Mouse (Mus musculus) olfactory bulb, adult 2 months (tissue): ENCODE measurements around the gene Thap11.

ENCODE experiments used
- CTCF ChIP-seq: fragments of 200-500 bp; IDR thresholded peaks from 2 replicates; pipeline ENCODE4 v1.5.1; 2012; ENCODE audit warnings: low read depth, mild to moderate bottlenecking, low read length, moderate library complexity; ENCODE audit not compliant: insufficient read depth
- POLR2A ChIP-seq: fragments of 200-500 bp; IDR thresholded peaks from 2 replicates; pipeline ENCODE4 v1.6.1; 2012; ENCODE audit warnings: mild to moderate bottlenecking, low read depth, low read length, moderate library complexity; ENCODE audit not compliant: insufficient read depth

DNA sequence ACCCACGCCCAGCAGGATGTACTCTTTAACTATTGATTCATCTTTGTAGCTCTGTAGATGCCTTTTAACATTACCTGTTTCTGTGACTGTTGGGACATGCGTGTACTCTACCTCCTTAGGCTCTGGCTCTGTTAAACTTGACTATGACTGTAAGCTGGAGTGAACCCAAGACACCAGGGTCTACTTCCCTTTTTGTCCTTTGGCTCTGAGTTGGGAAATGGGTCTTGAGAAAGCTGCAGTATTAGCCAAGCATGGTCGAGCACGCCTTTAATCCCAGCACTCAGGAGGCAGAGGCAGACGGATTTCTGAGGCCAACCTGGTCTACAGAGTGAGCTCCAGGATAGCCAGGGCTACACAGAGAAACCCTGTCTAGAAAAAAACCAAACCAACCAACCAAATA lies 3.6 kb downstream of the Thap11 start:
- TF ChIP-seq CTCF (no peak), POLR2A (no peak)
